Mouse (Mus musculus) limb, embryonic 11.5 days (tissue): ENCODE measurements around the gene Atg5. TPM values are rescaled to one million over a fixed set of nuclear protein-coding genes. Genes with fewer than 3 reads are reported as not detected.

ENCODE experiments used
- ATAC-seq: fragments of 200-750 bp; cut with Nextera tagmentation; 2 replicates; pipeline ENCODE4 v1.8.0; 2017; ENCODE audit warnings: low read depth; ENCODE audit not compliant: insufficient number of reproducible peaks, low FRiP score, low TSS enrichment
- DNase-seq: peaks from one replicate; pipeline ENCODE4 v3.0.0-alpha.2; 2015; ENCODE audit warnings: low spot score
- H3K27ac ChIP-seq: fragments of 300-500 bp; sonication (generic); replicated peaks from 2 replicates; pipeline ENCODE4 v1.5.1; 2014; ENCODE audit warnings: low read depth, mild to moderate bottlenecking, low read length
- H3K27me3 ChIP-seq: fragments of 300-500 bp; sonication (generic); 2 replicates; pipeline ENCODE4 v1.6.1; 2014; ENCODE audit warnings: mild to moderate bottlenecking, low read length, mixed read lengths; ENCODE audit not compliant: control insufficient read depth, insufficient read depth
- H3K36me3 ChIP-seq: fragments of 300-500 bp; sonication (generic); 2 replicates; pipeline ENCODE4 v1.6.1; 2014; ENCODE audit warnings: mild to moderate bottlenecking, low read length, moderate library complexity, mixed read lengths; ENCODE audit not compliant: control insufficient read depth, insufficient read depth
- H3K4me1 ChIP-seq: fragments of 300-500 bp; sonication (generic); 2 replicates; pipeline ENCODE4 v1.6.1; 2014; ENCODE audit warnings: low read length, mixed read lengths; ENCODE audit not compliant: control insufficient read depth, insufficient read depth
- H3K4me2 ChIP-seq: fragments of 300-500 bp; sonication (generic); 2 replicates; pipeline ENCODE4 v1.6.1; 2014; ENCODE audit warnings: low read depth, mild to moderate bottlenecking, moderate library complexity; ENCODE audit not compliant: severe bottlenecking
- H3K4me3 ChIP-seq: fragments of 300-500 bp; sonication (generic); 2 replicates; pipeline ENCODE4 v1.5.1; 2014; ENCODE audit warnings: low read depth, low read length
- H3K9ac ChIP-seq: fragments of 300-500 bp; sonication (generic); 2 replicates; pipeline ENCODE4 v1.6.1; 2014; ENCODE audit warnings: mild to moderate bottlenecking, low read length
- H3K9me3 ChIP-seq: fragments of 300-500 bp; sonication (generic); 2 replicates; pipeline ENCODE4 v1.6.1; 2016; ENCODE audit warnings: low read length; ENCODE audit not compliant: control insufficient read depth
- WGBS: fragments of 180-500 bp; shearing (Covaris S2); extraction: QIAGEN DNeasy Blood & Tissue Kit; methylation state at CpG from one replicate; pipeline ENCODE4 v1.1.7; 2014; 5-methylcytosine and 5-hydroxymethylcytosine counted together
- polyA plus RNA-seq: library from polyadenylated mRNA; unstranded; fragments of >200 nt; fragmentation: Nextera tagmentation; extraction: Ambion mirVana; gene quantifications from 2 replicates; pipeline ENCODE4 v1.2.1, GENCODE M21; 2014

The Atg5 gene
- polyA plus RNA-seq, 1 experiment from 2014 or later = 65.3 TPM

DNA sequence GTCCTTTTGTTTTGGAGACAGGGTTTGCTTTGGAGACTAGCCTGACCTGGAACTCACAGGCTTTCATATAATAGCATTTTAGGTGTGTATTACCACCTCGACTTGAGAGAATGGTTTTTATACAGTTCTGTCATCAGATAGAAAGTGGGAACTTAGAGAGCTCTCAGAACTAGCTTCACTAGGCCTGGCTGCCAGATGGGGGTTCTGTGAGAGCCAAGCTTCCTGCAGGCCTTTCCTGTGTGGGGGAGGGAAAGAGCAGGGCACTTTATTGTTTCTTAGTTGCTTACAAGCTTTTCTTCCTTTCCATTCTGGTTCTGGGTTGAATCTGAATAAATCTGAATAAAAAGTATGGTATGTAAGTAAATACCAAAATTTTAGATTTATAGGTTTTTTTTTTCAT, 54.0 kb downstream of the Atg5 start:
- Histone ChIP-seq H3K4me1 (peaks cover 8% of the 10 kb centered on the region; the same call in 1 of the 2 replicates), H3K4me3 (no peak overlapping the region), H3K27me3 (no peaks in the 10 kb centered on the region), H3K9me3 (no peaks in the 10 kb centered on the region), H3K36me3 (no peaks in the 10 kb centered on the region), H3K27ac (peak overlapping the region; percentile 52), H3K4me2 (no peak overlapping the region), H3K9ac (no peak overlapping the region)
- WGBS = 30% methylated on average over 1 of the region's 1 CpGs
- DNase-seq = peak; percentile 66
- no peak for ATAC-seq

DNA sequence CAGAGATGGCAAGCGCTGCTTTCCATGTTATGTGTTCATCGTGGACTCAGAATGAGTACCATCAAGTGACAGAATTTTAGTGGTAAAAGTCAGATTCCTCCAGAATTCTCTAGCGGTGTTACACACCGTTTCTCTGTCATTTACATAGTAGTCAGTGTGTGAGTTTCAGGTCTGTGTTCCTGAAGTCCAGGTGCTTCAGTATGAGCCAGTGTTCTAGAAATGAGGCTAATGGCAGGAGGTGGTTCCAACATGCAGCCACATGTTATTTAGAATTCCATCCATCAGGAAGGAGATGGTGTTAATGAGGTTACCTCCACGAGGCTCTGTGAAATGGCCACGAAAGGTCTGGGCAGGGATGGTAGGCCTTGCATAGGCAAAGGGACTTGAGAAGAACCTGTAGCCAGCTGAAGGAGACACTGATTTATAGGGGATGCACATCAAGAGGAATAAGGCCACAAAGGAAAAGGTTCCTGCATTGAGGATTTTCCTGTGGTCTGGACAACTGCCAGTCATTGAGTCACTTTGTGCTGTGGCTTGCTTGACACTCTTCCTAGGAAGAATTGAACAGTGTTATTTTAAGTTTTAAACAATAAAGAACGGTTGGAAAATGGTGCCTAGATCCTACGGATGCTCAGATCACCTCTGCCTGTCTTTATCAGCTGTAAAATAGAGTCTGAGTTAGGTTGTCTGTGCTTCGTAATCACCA, 55.1 kb downstream of the Atg5 start:
- H3K27ac ChIP-seq = no peak overlapping the region
- 81% methylated on average over 9 of the region's 9 CpGs for WGBS
- ATAC-seq = no peak

DNA sequence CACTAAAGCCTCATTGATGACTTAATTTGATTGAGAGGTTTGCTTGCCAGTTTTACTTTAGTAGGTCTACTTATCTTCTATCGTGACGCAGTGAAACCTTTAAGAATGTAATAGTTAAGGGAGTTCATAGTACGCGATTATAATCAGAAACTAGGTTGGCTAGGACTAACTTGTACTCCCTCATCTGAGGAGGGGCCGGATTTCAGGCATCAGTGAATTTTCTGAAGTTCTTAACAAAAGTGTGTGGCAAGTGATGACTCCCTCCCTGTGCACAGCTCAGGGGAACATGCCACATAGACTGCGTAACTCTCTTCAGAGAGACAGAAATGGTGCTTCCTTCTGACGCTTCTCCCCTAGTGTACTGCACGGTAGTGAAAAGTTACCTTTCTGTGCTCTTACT, 55.7 kb downstream of the Atg5 start:
- WGBS = 92% methylated on average over 8 of the region's 8 CpGs
- no peak for DNase-seq
- no peaks in the 10 kb centered on the region for H3K27me3 ChIP-seq
- H3K4me3 ChIP-seq = no peak overlapping the region
- no peak overlapping the region for H3K9ac ChIP-seq
- no peaks in the 10 kb centered on the region for H3K9me3 ChIP-seq
- ATAC-seq = no peak
- no peak overlapping the region for H3K4me2 ChIP-seq
- no peak overlapping the region for H3K27ac ChIP-seq
- H3K4me1 ChIP-seq = peaks cover 8% of the 10 kb centered on the region; the same call in 1 of the 2 replicates
- H3K36me3 ChIP-seq = no peaks in the 10 kb centered on the region

More for the DNA sequence above, 55.1 kb downstream of the Atg5 start:
- no peak for DNase-seq
- Histone ChIP-seq H3K27me3 (no peaks in the 10 kb centered on the region), H3K4me1 (peaks cover 8% of the 10 kb centered on the region; the same call in 1 of the 2 replicates), H3K4me2 (no peak overlapping the region), H3K4me3 (no peak overlapping the region), H3K9me3 (no peaks in the 10 kb centered on the region), H3K9ac (no peak overlapping the region), H3K36me3 (no peaks in the 10 kb centered on the region)

DNA sequence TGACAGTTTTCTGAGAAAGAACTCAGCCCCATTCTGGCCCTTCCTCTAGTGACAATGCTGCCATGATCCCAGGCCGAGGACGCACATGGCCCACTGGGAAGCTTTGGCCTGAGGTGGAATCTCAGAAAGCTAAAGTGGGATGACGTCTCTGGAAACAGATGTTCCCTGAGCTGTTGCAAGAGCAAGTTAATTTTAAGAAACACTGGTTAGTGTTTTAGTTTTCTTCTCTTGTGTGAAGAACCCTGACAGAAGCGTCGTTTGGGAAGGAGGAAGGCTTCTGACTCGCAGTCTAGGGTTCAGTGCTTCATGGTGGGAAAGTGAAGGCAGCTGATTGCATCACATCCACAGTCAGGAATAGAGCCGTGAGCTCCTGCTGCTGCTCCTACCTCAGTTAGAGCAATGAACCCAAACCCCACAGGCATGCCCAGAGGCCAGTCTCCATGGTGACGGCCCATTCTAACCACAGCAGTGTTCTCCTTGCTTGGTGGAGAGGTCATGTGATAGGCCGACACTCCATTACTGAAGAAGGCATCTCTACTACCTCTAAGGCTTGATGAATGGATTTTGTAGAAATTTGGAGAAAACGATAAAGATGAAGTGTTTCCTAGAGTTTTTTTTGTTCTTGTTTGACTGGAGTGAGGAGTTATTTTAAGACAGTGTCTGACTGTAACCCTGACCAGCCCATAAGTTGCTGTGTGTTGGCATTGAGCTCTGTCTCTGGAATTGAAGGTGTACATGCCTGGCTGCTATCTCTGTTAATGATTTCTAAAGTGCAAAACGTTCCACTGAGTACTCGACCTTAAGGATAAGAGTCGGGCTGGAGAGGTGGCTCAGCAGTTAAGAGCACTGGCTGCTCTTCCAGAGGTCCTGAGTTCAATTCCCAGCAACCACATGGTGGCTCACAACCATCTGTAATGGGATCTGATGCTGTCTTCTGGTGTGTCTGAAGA, 57.7 kb downstream of the Atg5 start:
- Histone ChIP-seq H3K9ac (no peak overlapping the region), H3K27ac (no peak overlapping the region), H3K4me2 (no peak overlapping the region), H3K36me3 (no peaks in the 10 kb centered on the region), H3K4me1 (peaks cover 8% of the 10 kb centered on the region; the same call in 1 of the 2 replicates), H3K27me3 (no peaks in the 10 kb centered on the region), H3K9me3 (no peaks in the 10 kb centered on the region), H3K4me3 (no peak overlapping the region)
- 79% methylated on average over 13 of the region's 13 CpGs for WGBS
- ATAC-seq (no peak), DNase-seq (no peak)

DNA sequence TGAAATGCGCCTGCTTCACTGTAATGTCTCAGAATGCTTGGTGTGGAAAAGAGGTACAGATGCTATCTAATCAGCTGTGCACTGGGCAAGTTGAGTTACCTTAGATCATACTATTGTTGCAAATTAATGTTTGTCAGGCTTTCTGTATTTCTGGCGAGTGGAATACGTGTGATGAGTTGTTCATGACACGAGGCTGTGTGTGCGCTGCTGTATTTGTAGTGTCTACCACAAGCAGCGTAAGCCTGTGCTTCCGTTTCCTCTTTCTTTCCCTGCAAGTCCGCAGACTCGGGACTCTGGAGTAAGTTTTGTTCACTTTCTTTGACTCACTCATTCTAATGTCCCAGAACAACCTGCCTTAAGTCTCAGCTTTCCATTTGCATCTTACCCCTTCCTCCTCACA, 58.9 kb downstream of the Atg5 start:
- 87% methylated on average over 9 of the region's 9 CpGs for WGBS
- Histone ChIP-seq H3K9ac (no peak overlapping the region), H3K9me3 (no peaks in the 10 kb centered on the region), H3K4me1 (peaks cover 2% of the 10 kb centered on the region; the same call in 1 of the 2 replicates), H3K4me2 (no peak overlapping the region), H3K27me3 (no peaks in the 10 kb centered on the region), H3K36me3 (no peaks in the 10 kb centered on the region), H3K4me3 (no peak overlapping the region), H3K27ac (no peak overlapping the region)
- DNase-seq = no peak
- no peak for ATAC-seq

DNA sequence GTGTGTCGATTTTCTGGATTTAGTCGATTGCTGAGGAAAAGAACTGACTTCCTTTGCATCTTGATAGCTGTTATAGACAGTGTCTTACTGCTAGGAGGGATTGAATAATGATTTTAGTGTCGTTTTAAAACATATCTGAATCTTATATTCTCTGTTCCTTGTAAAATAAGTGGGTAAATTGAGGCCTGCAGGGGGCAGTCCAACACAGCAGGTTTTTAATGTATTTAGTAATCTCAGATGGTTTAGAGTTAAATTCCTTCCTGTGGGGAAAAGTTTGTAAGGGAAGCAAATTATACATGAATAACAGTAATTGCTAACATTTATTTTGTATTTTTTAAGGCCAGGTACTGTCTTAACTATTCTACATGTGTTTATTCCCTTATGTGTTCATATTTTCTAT, 60.2 kb downstream of the Atg5 start:
- DNase-seq (peak; percentile 69), ATAC-seq (no peak)
- H3K4me1 ChIP-seq = no peaks in the 10 kb centered on the region
- H3K9me3 ChIP-seq = no peaks in the 10 kb centered on the region
- H3K27ac ChIP-seq = no peak overlapping the region
- H3K36me3 ChIP-seq = no peaks in the 10 kb centered on the region
- no peak overlapping the region for H3K9ac ChIP-seq
- WGBS = 66% methylated on average over 3 of the region's 3 CpGs
- H3K4me2 ChIP-seq = no peak overlapping the region
- no peak overlapping the region for H3K4me3 ChIP-seq
- no peaks in the 10 kb centered on the region for H3K27me3 ChIP-seq

DNA sequence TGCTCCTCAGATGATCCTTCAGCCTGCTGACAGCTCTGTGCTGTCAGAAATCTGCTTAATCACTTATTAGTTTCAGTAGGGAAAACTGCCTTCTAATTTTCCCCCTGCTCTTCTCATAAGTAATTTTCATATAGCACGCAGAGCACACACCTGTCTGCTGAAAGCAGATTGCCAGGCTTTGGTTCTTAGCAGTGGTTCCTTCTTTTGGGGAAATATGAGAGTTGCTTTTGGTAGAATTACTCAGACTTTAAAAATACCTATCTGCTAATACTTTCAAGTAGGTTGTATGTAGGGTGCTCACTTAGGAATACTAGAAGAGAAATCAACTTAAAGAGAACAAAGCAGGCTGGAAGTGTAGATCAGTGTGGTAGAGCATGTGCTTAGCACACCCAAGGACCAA, 62.6 kb downstream of the Atg5 start:
- ATAC-seq = no peak

DNA sequence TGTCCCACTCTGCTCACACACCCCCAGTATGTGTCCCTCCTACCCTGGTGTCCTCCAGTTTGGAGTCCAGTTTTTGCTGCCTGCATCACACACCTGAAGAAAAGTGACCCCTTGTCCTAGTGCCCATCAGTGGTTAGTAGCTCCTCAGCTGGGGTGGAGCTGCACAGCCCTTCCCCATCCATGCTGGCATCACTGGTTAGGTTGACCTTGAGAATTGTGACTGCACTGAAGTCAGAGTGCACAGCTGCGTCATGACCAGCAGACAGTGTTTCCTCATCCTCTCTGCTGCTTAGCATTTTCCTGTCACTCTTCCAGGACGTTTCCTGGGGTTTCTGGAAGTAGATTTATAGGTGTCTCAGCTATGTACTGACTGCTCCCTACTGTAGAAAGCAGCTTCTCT, 63.3 kb downstream of the Atg5 start:
- DNase-seq (no peak), ATAC-seq (no peak)
- no peak overlapping the region for H3K4me3 ChIP-seq
- H3K4me1 ChIP-seq = no peaks in the 10 kb centered on the region
- H3K27me3 ChIP-seq = no peaks in the 10 kb centered on the region
- H3K36me3 ChIP-seq = no peaks in the 10 kb centered on the region
- no peak overlapping the region for H3K9ac ChIP-seq
- H3K4me2 ChIP-seq = no peak overlapping the region
- H3K9me3 ChIP-seq = no peaks in the 10 kb centered on the region
- H3K27ac ChIP-seq = no peak overlapping the region
- 67% methylated on average over 2 of the region's 2 CpGs for WGBS

More for the DNA sequence above, 62.6 kb downstream of the Atg5 start:
- H3K36me3 ChIP-seq = no peaks in the 10 kb centered on the region
- no peak overlapping the region for H3K4me2 ChIP-seq
- H3K9me3 ChIP-seq = no peaks in the 10 kb centered on the region
- no peak overlapping the region for H3K4me3 ChIP-seq
- no peaks in the 10 kb centered on the region for H3K27me3 ChIP-seq
- H3K9ac ChIP-seq = no peak overlapping the region
- no peaks in the 10 kb centered on the region for H3K4me1 ChIP-seq
- WGBS = 97% methylated on average over 1 of the region's 1 CpGs
- H3K27ac ChIP-seq = no peak overlapping the region
- no peak for DNase-seq
